8 mouse cellular contexts compared by ENCODE assay signal in genomic region chr15:102279783-102280520, GRCm38 (mm10). TPM values are rescaled to one million over a fixed set of nuclear protein-coding genes. Genes with fewer than 3 reads are reported as not detected.
A peak's percentile ranks its signal among the peaks of the same experiment; 100 is the strongest.
DNase-seq lines count a peak whose midpoint lies in the region; ATAC-seq and TF ChIP-seq lines count a peak whose summit lies in the region.

No protein-coding gene starts in this region.

- no peaks in the 10 kb centered on the region for H3K9me3 ChIP-seq in heart, embryonic 10.5 days
- no peaks in the 10 kb centered on the region for H3K9me3 ChIP-seq in E14TG2a.4 (ENCODE audit: low read length)
- no peaks in the 10 kb centered on the region for H3K9me3 ChIP-seq in embryonic facial prominence, embryonic 15.5 days (replicated peaks)
- no peaks in the 10 kb centered on the region for H3K9me3 ChIP-seq in limb, embryonic 10.5 days (replicated peaks)
- H3K9me3 ChIP-seq in neural tube, embryonic 13.5 days: no peaks in the 10 kb centered on the region

- H3K4me3 ChIP-seq in heart, embryonic 10.5 days: peak overlapping the region; percentile 98
- peak overlapping the region; percentile 93 for H3K4me3 ChIP-seq in E14TG2a.4 (replicated peaks; ENCODE audit: low read length)
- H3K4me3 ChIP-seq in embryonic facial prominence, embryonic 15.5 days (replicated peaks): peak overlapping the region; percentile 94
- peak overlapping the region; percentile 74 for H3K4me3 ChIP-seq in limb, embryonic 10.5 days
- H3K4me3 ChIP-seq in neural tube, embryonic 13.5 days: peak overlapping the region; percentile 91

- WGBS in heart, embryonic 10.5 days: 29% methylated on average over 13 of the region's 13 CpGs
- WGBS in embryonic facial prominence, embryonic 15.5 days: 28% methylated on average over 13 of the region's 13 CpGs
- WGBS in limb, embryonic 10.5 days: 31% methylated on average over 13 of the region's 13 CpGs
- WGBS in neural tube, embryonic 13.5 days: 30% methylated on average over 13 of the region's 13 CpGs

- H3K36me3 ChIP-seq in heart, embryonic 10.5 days: peaks cover 24% of the 10 kb centered on the region
- peaks cover 48% of the 10 kb centered on the region for H3K36me3 ChIP-seq in E14TG2a.4 (ENCODE audit: insufficient read depth, low read length)
- H3K36me3 ChIP-seq in embryonic facial prominence, embryonic 15.5 days: peaks cover 22% of the 10 kb centered on the region
- peaks cover 27% of the 10 kb centered on the region for H3K36me3 ChIP-seq in limb, embryonic 10.5 days
- H3K36me3 ChIP-seq in neural tube, embryonic 13.5 days: peaks cover 24% of the 10 kb centered on the region

- peak; percentile 43 for ATAC-seq in embryonic facial prominence, embryonic 15.5 days (ENCODE audit: insufficient number of reproducible peaks, low FRiP score, low TSS enrichment, low read depth)
- peak; percentile 62 for ATAC-seq in neural tube, embryonic 13.5 days (ENCODE audit: low read depth)

- peak overlapping the region; percentile 96 for H3K27ac ChIP-seq in heart, embryonic 10.5 days
- peak overlapping the region; percentile 95 for H3K27ac ChIP-seq in embryonic facial prominence, embryonic 15.5 days (replicated peaks)
- H3K27ac ChIP-seq in limb, embryonic 10.5 days: peak overlapping the region; percentile 89
- peak overlapping the region; percentile 90 for H3K27ac ChIP-seq in neural tube, embryonic 13.5 days (replicated peaks)

- peaks cover 36% of the 10 kb centered on the region for H3K4me1 ChIP-seq in heart, embryonic 10.5 days
- H3K4me1 ChIP-seq in E14TG2a.4 (replicated peaks; ENCODE audit: low read depth, low read length): peaks cover 61% of the 10 kb centered on the region
- peaks cover 26% of the 10 kb centered on the region for H3K4me1 ChIP-seq in embryonic facial prominence, embryonic 15.5 days
- peaks cover 26% of the 10 kb centered on the region for H3K4me1 ChIP-seq in limb, embryonic 10.5 days
- H3K4me1 ChIP-seq in neural tube, embryonic 13.5 days (replicated peaks): peaks cover 21% of the 10 kb centered on the region

- peak overlapping the region; percentile 85 for H3K9ac ChIP-seq in embryonic facial prominence, embryonic 15.5 days
- peak overlapping the region; percentile 86 for H3K9ac ChIP-seq in neural tube, embryonic 13.5 days

- H3K4me2 ChIP-seq in embryonic facial prominence, embryonic 15.5 days (replicated peaks): peak overlapping the region; percentile 87
- peak overlapping the region; percentile 96 for H3K4me2 ChIP-seq in neural tube, embryonic 13.5 days

- DNase-seq in heart, embryonic 10.5 days (ENCODE audit: low spot score): no peak
- DNase-seq in heart, postnatal 10 days: no peak
- no peak for DNase-seq in limb, embryonic 10.5 days (ENCODE audit: low spot score)
- DNase-seq in gastrocnemius, postnatal 10 days: no peak
- DNase-seq in gastrocnemius, postnatal 14 days: no peak

- H3K27me3 ChIP-seq in heart, embryonic 10.5 days (ENCODE audit: insufficient read depth, poor library complexity, severe bottlenecking): no peaks in the 10 kb centered on the region
- no peaks in the 10 kb centered on the region for H3K27me3 ChIP-seq in E14TG2a.4 (ENCODE audit: insufficient read depth, low read length)
- H3K27me3 ChIP-seq in embryonic facial prominence, embryonic 15.5 days: no peaks in the 10 kb centered on the region
- no peaks in the 10 kb centered on the region for H3K27me3 ChIP-seq in limb, embryonic 10.5 days (ENCODE audit: low read depth, poor library complexity, severe bottlenecking)
- H3K27me3 ChIP-seq in neural tube, embryonic 13.5 days: no peaks in the 10 kb centered on the region

- intact Hi-C loops in heart, postnatal 10 days (cut with DNase I): loop anchor here (1.0 kb wide), 1 partner anchor 34 kb away; no protein-coding TSS in a partner anchor
- intact Hi-C loops in gastrocnemius, postnatal 14 days (cut with DNase I; ENCODE audit: low total_unique reads): no loop called here

- TF ChIP-seq CTCF in E14TG2a.4 (conservative IDR thresholded peaks at IDR 0.05; ENCODE audit: low read length): no peak

RNA-seq across cellular contexts. Expression of gene Mfsd5, which starts 0.7 kb away (rescaled TPM):
- 55.7 and 63.4 TPM in 2 replicates for polyA plus RNA-seq in heart, embryonic 10.5 days (2016; fragmentation: Nextera tagmentation; extraction: Ambion mirVana)
- total RNA-seq in heart, postnatal 10 days (2021): 10 to 100 TPM; 20.6 to 23.8 TPM
- 84.0 and 88.6 TPM in 2 replicates for polyA plus RNA-seq in embryonic facial prominence, embryonic 15.5 days (2015; fragmentation: Nextera tagmentation; extraction: Ambion mirVana)
- 69.5 and 76.5 TPM in 2 replicates for polyA plus RNA-seq in limb, embryonic 10.5 days (2016; fragmentation: Nextera tagmentation; extraction: Ambion mirVana)
- 52.0 and 54.0 TPM in 2 replicates for polyA plus RNA-seq in neural tube, embryonic 13.5 days (2015; fragmentation: Nextera tagmentation; extraction: Ambion mirVana)
- total RNA-seq in gastrocnemius, postnatal 10 days (2021): 10 to 100 TPM; 16.1 to 17.6 TPM
- total RNA-seq in gastrocnemius, postnatal 14 days (2021): 10 to 100 TPM; 14.5 to 14.9 TPM

RNA-seq across cellular contexts. Expression of gene Gm9918, which starts 9.6 kb away (rescaled TPM):
- 0.23 TPM in 1 of 2 replicates, not detected in the other for polyA plus RNA-seq in heart, embryonic 10.5 days (2016; fragmentation: Nextera tagmentation; extraction: Ambion mirVana)
- not detected for total RNA-seq in heart, postnatal 10 days (2021)
- polyA plus RNA-seq in embryonic facial prominence, embryonic 15.5 days (2015; fragmentation: Nextera tagmentation; extraction: Ambion mirVana): 1.6 and 1.7 TPM in 2 replicates
- polyA plus RNA-seq in limb, embryonic 10.5 days (2016; fragmentation: Nextera tagmentation; extraction: Ambion mirVana): 1.1 and 1.4 TPM in 2 replicates
- polyA plus RNA-seq in neural tube, embryonic 13.5 days (2015; fragmentation: Nextera tagmentation; extraction: Ambion mirVana): 0.14 TPM in 1 of 2 replicates, not detected in the other
- not detected for total RNA-seq in gastrocnemius, postnatal 10 days (2021)
- not detected for total RNA-seq in gastrocnemius, postnatal 14 days (2021)

RNA-seq across cellular contexts. Expression of gene Espl1, which starts 16.1 kb away (rescaled TPM):
- polyA plus RNA-seq in heart, embryonic 10.5 days (2016; fragmentation: Nextera tagmentation; extraction: Ambion mirVana): 35.8 and 40.9 TPM in 2 replicates
- 10 to 100 TPM in 1 of 2 experiments, 1 to 10 TPM in 1; 7.5 to 10.7 TPM for total RNA-seq in heart, postnatal 10 days (2021)
- 20.2 and 24.5 TPM in 2 replicates for polyA plus RNA-seq in embryonic facial prominence, embryonic 15.5 days (2015; fragmentation: Nextera tagmentation; extraction: Ambion mirVana)
- 60.6 and 63.5 TPM in 2 replicates for polyA plus RNA-seq in limb, embryonic 10.5 days (2016; fragmentation: Nextera tagmentation; extraction: Ambion mirVana)
- polyA plus RNA-seq in neural tube, embryonic 13.5 days (2015; fragmentation: Nextera tagmentation; extraction: Ambion mirVana): 5.6 and 7.5 TPM in 2 replicates
- 1 to 10 TPM; 5.3 to 7.8 TPM for total RNA-seq in gastrocnemius, postnatal 10 days (2021)
- total RNA-seq in gastrocnemius, postnatal 14 days (2021): 1 to 10 TPM; 1.1 to 4.1 TPM

RNA-seq across cellular contexts. Expression of gene Rarg, which starts 22.6 kb away (rescaled TPM):
- polyA plus RNA-seq in heart, embryonic 10.5 days (2016; fragmentation: Nextera tagmentation; extraction: Ambion mirVana): 11.3 and 17.3 TPM in 2 replicates
- total RNA-seq in heart, postnatal 10 days (2021): 10 to 100 TPM; 23.2 to 27.2 TPM
- 112 and 123 TPM in 2 replicates for polyA plus RNA-seq in embryonic facial prominence, embryonic 15.5 days (2015; fragmentation: Nextera tagmentation; extraction: Ambion mirVana)
- polyA plus RNA-seq in limb, embryonic 10.5 days (2016; fragmentation: Nextera tagmentation; extraction: Ambion mirVana): 111 and 148 TPM in 2 replicates
- polyA plus RNA-seq in neural tube, embryonic 13.5 days (2015; fragmentation: Nextera tagmentation; extraction: Ambion mirVana): 8.5 and 12.5 TPM in 2 replicates
- total RNA-seq in gastrocnemius, postnatal 10 days (2021): 10 to 100 TPM; 12.4 to 22.2 TPM
- 10 to 100 TPM; 12.9 to 13.2 TPM for total RNA-seq in gastrocnemius, postnatal 14 days (2021)

RNA-seq across cellular contexts. Expression of gene Pfdn5, which starts 46.0 kb away (rescaled TPM):
- 260 and 282 TPM in 2 replicates for polyA plus RNA-seq in heart, embryonic 10.5 days (2016; fragmentation: Nextera tagmentation; extraction: Ambion mirVana)
- 100 to 1,000 TPM; 336 to 346 TPM for total RNA-seq in heart, postnatal 10 days (2021)
- polyA plus RNA-seq in embryonic facial prominence, embryonic 15.5 days (2015; fragmentation: Nextera tagmentation; extraction: Ambion mirVana): 398 and 407 TPM in 2 replicates
- polyA plus RNA-seq in limb, embryonic 10.5 days (2016; fragmentation: Nextera tagmentation; extraction: Ambion mirVana): 351 and 381 TPM in 2 replicates
- polyA plus RNA-seq in neural tube, embryonic 13.5 days (2015; fragmentation: Nextera tagmentation; extraction: Ambion mirVana): 438 and 480 TPM in 2 replicates
- total RNA-seq in gastrocnemius, postnatal 10 days (2021): 100 to 1,000 TPM; 278 to 289 TPM
- total RNA-seq in gastrocnemius, postnatal 14 days (2021): 100 to 1,000 TPM; 212 to 228 TPM
